Mouse (Mus musculus) midbrain, embryonic 16.5 days (tissue): ENCODE measurements at regions not wholly inside any gene's neighbourhood (a gene's known extent, or its start where the extent isn't known, plus 50 kb on each side); places are given as distances from the start of the nearest gene placed in this dataset.
"Not testable (repeated sequence)": the region's sequence is repeated elsewhere in the genome, so short reads cannot be mapped to it uniquely, and the experiment has no call there.

Experiments used
- ATAC-seq: fragments of 200-750 bp; cut with Nextera tagmentation; 2 replicates; pipeline ENCODE4 v1.8.0; 2017; ENCODE audit warnings: moderate TSS enrichment
- H3K27ac ChIP-seq: fragments of 300-500 bp; sonication (generic); 2 replicates; pipeline ENCODE4 v1.5.1; 2014; ENCODE audit warnings: mild to moderate bottlenecking, low read length, mixed read lengths
- H3K27me3 ChIP-seq: fragments of 300-500 bp; sonication (generic); 2 replicates; pipeline ENCODE4 v1.6.1; 2014; ENCODE audit warnings: low read depth, low read length, mixed read lengths; ENCODE audit not compliant: control insufficient read depth, insufficient read depth
- H3K36me3 ChIP-seq: fragments of 300-500 bp; sonication (generic); 2 replicates; pipeline ENCODE4 v1.6.1; 2014; ENCODE audit warnings: mild to moderate bottlenecking, low read length, moderate library complexity, mixed read lengths; ENCODE audit not compliant: control insufficient read depth, insufficient read depth
- H3K4me1 ChIP-seq: fragments of 300-500 bp; sonication (generic); 2 replicates; pipeline ENCODE4 v1.6.1; 2014; ENCODE audit warnings: mild to moderate bottlenecking, low read length, mixed read lengths; ENCODE audit not compliant: control insufficient read depth, insufficient read depth
- H3K4me2 ChIP-seq: fragments of 300-500 bp; sonication (generic); 2 replicates; pipeline ENCODE4 v1.6.1; 2014; ENCODE audit warnings: mild to moderate bottlenecking, low read length, mixed read lengths
- H3K4me3 ChIP-seq: fragments of 300-500 bp; sonication (generic); 2 replicates; pipeline ENCODE4 v1.5.1; 2014; ENCODE audit warnings: low read depth, mild to moderate bottlenecking, low read length, moderate library complexity, mixed read lengths
- H3K9ac ChIP-seq: fragments of 300-500 bp; sonication (generic); 2 replicates; pipeline ENCODE4 v1.6.1; 2014; ENCODE audit warnings: low read depth, low read length, mixed read lengths
- H3K9me3 ChIP-seq: fragments of 300-500 bp; sonication (generic); replicated peaks from 2 replicates; pipeline ENCODE4 v1.6.1; 2014; ENCODE audit warnings: mild to moderate bottlenecking, low read length, mixed read lengths; ENCODE audit not compliant: control insufficient read depth, poor library complexity, severe bottlenecking
- WGBS: fragments of 180-500 bp; shearing (Covaris S2); extraction: QIAGEN DNeasy Blood & Tissue Kit; methylation state at CpG from one replicate; pipeline ENCODE4 v1.1.7; 2014; 5-methylcytosine and 5-hydroxymethylcytosine counted together

GRCm38 (mm10) chr12:46636888-46637287 lies 181.8 kb downstream of the Nova1 start:
- no peak for ATAC-seq
- Histone ChIP-seq H3K4me2 (no peak overlapping the region), H3K4me3 (no peak overlapping the region), H3K9me3 (no peaks in the 10 kb centered on the region), H3K36me3 (no peaks in the 10 kb centered on the region), H3K4me1 (0 out of 2 replicates have a peak, but pooled peaks cover 8% of the 10 kb centered on the region), H3K27ac (no peak overlapping the region), H3K9ac (no peak overlapping the region), H3K27me3 (no peaks in the 10 kb centered on the region)

- no peaks in the 10 kb centered on the region for H3K36me3 ChIP-seq
- H3K9ac ChIP-seq: no peak overlapping the region
- no peak overlapping the region for H3K4me2 ChIP-seq
- H3K27ac ChIP-seq: peak overlapping the region; percentile 60
- no peaks in the 10 kb centered on the region for H3K9me3 ChIP-seq
- no peaks in the 10 kb centered on the region for H3K27me3 ChIP-seq
- peak; percentile 90 for ATAC-seq
- H3K4me3 ChIP-seq: no peak overlapping the region
- 0 out of 2 replicates have a peak, but pooled peaks cover 8% of the 10 kb centered on the region for H3K4me1 ChIP-seq
- WGBS: 7% methylated on average over 6 of the region's 6 CpGs
These were observed 183.5 kb downstream of the Nova1 start for GRCm38 (mm10) chr12:46635125-46635772.

- H3K4me1 ChIP-seq: 0 out of 2 replicates have a peak, but pooled peaks cover 8% of the 10 kb centered on the region
- H3K4me2 ChIP-seq: no peak overlapping the region
- 22% methylated on average over 1 of the region's 1 CpGs for WGBS
- H3K27ac ChIP-seq: peak overlapping the region; percentile 70
- no peak overlapping the region for H3K4me3 ChIP-seq
- peak; percentile 52; the same call in 1 of the 2 replicates for ATAC-seq
- no peaks in the 10 kb centered on the region for H3K9me3 ChIP-seq
- H3K27me3 ChIP-seq: no peaks in the 10 kb centered on the region
- H3K9ac ChIP-seq: no peak overlapping the region
- no peaks in the 10 kb centered on the region for H3K36me3 ChIP-seq
These were observed 184.0 kb downstream of the Nova1 start for GRCm38 (mm10) chr12:46634771-46635124.

- not testable (repeated sequence) for H3K9me3 ChIP-seq, H3K9ac ChIP-seq, H3K4me3 ChIP-seq, ATAC-seq, H3K36me3 ChIP-seq, H3K4me2 ChIP-seq, H3K27me3 ChIP-seq, H3K4me1 ChIP-seq, H3K27ac ChIP-seq
These were observed 186.3 kb downstream of the Nova1 start for GRCm38 (mm10) chr12:46632384-46632783.

- Histone ChIP-seq H3K9ac (no peak overlapping the region), H3K27me3 (no peaks in the 10 kb centered on the region), H3K27ac (no peak overlapping the region), H3K9me3 (no peaks in the 10 kb centered on the region), H3K36me3 (no peaks in the 10 kb centered on the region), H3K4me3 (no peak overlapping the region), H3K4me1 (no peaks in the 10 kb centered on the region), H3K4me2 (no peak overlapping the region)
- 77% methylated on average over 2 of the region's 2 CpGs for WGBS
- ATAC-seq: no peak
These were observed 191.4 kb downstream of the Nova1 start for GRCm38 (mm10) chr12:46627320-46627719.

- no peaks in the 10 kb centered on the region for H3K27me3 ChIP-seq
- 0 out of 2 replicates have a peak, but pooled peaks cover 2% of the 10 kb centered on the region for H3K4me1 ChIP-seq
- no peak overlapping the region for H3K9ac ChIP-seq
- H3K36me3 ChIP-seq: no peaks in the 10 kb centered on the region
- no peak for ATAC-seq
- no peaks in the 10 kb centered on the region for H3K9me3 ChIP-seq
- no peak overlapping the region for H3K4me3 ChIP-seq
- no peak overlapping the region for H3K4me2 ChIP-seq
- WGBS: 95% methylated on average over 2 of the region's 2 CpGs
- H3K27ac ChIP-seq: no peak overlapping the region
These were observed 207.3 kb downstream of the Nova1 start for GRCm38 (mm10) chr12:46611439-46611838.

GRCm38 (mm10) chr12:46609580-46610311 lies 209.0 kb downstream of the Nova1 start:
- Histone ChIP-seq H3K4me2 (no peak overlapping the region), H3K27ac (peak overlapping the region; percentile 23), H3K9ac (no peak overlapping the region), H3K4me3 (no peak overlapping the region), H3K27me3 (no peaks in the 10 kb centered on the region), H3K4me1 (0 out of 2 replicates have a peak, but pooled peaks cover 2% of the 10 kb centered on the region), H3K9me3 (no peaks in the 10 kb centered on the region), H3K36me3 (no peaks in the 10 kb centered on the region)
- ATAC-seq: 0 out of 2 replicates have a peak, but pooled peaks have one; percentile 51
- 26% methylated on average over 12 of the region's 12 CpGs for WGBS

- Histone ChIP-seq H3K4me1 (0 out of 2 replicates have a peak, but pooled peaks cover 2% of the 10 kb centered on the region), H3K4me2 (no peak overlapping the region), H3K27ac (no peak overlapping the region), H3K27me3 (no peaks in the 10 kb centered on the region), H3K4me3 (no peak overlapping the region), H3K36me3 (no peaks in the 10 kb centered on the region), H3K9me3 (no peaks in the 10 kb centered on the region), H3K9ac (no peak overlapping the region)
- WGBS: 40% methylated on average over 10 of the region's 10 CpGs
- ATAC-seq: peak; percentile 72
These were observed 210.3 kb downstream of the Nova1 start for GRCm38 (mm10) chr12:46608290-46608910.

- H3K27me3 ChIP-seq: no peaks in the 10 kb centered on the region
- no peak overlapping the region for H3K4me3 ChIP-seq
- no peak overlapping the region for H3K27ac ChIP-seq
- H3K36me3 ChIP-seq: no peaks in the 10 kb centered on the region
- no peaks in the 10 kb centered on the region for H3K9me3 ChIP-seq
- no peaks in the 10 kb centered on the region for H3K4me1 ChIP-seq
- H3K9ac ChIP-seq: no peak overlapping the region
- H3K4me2 ChIP-seq: no peak overlapping the region
- 10% methylated on average over 4 of the region's 4 CpGs for WGBS
- no peak for ATAC-seq
These were observed 221.5 kb downstream of the Nova1 start for GRCm38 (mm10) chr12:46597200-46597599.
